Comparison of ENCODE assay signal across 10 mouse cellular contexts in genomic region chr2:25469969-25470368, GRCm38 (mm10). TPM values are rescaled to one million over a fixed set of nuclear protein-coding genes. Genes with fewer than 3 reads are reported as not detected.
A peak's percentile ranks its signal among the peaks of the same experiment; 100 is the strongest.
DNase-seq lines count a peak whose midpoint lies in the region; ATAC-seq and TF ChIP-seq lines count a peak whose summit lies in the region.
"Had no signal": no experiment of that assay in that cellular context is flagged by ENCODE, and none has a peak within 500 bp of the region (broad histone marks: within the 10 kb centered on the region; RNA-seq: fewer than 3 reads in every experiment).

Ptgds (minus strand) TSS chr2:25470046.

- no peak within 1 kb of the TSS for H3K4me3 ChIP-seq in lung, embryonic 15.5 days
- H3K4me3 ChIP-seq in midbrain, postnatal 0 days (ENCODE audit: low read depth, low read length) = no peak within 1 kb of the TSS
- H3K4me3 ChIP-seq: liver, embryonic 12.5 days had no signal

- intact Hi-C loops in heart, postnatal 36 days (cut with DNase I) = no loop called here

- H3K36me3 ChIP-seq in lung, embryonic 15.5 days = no peaks in the 10 kb centered on the region
- no peaks in the 10 kb centered on the region for H3K36me3 ChIP-seq in midbrain, postnatal 0 days (ENCODE audit: insufficient read depth, low read length)
- H3K36me3 ChIP-seq: liver, embryonic 12.5 days had no signal

- H3K9ac ChIP-seq in lung, embryonic 15.5 days = no peak within 1 kb of the TSS
- H3K9ac ChIP-seq in midbrain, postnatal 0 days (replicated peaks; ENCODE audit: low read length, poor library complexity, severe bottlenecking) = no peak within 1 kb of the TSS
- H3K9ac ChIP-seq: liver, embryonic 12.5 days had no signal

- H3K27me3 ChIP-seq in lung, embryonic 15.5 days = no peaks in the 10 kb centered on the region
- H3K27me3 ChIP-seq in midbrain, postnatal 0 days (ENCODE audit: insufficient read depth, low read length) = no peaks in the 10 kb centered on the region

- H3K4me1 ChIP-seq in lung, embryonic 15.5 days = peaks cover 15% of the 10 kb centered on the region; the same call in 1 of the 2 replicates
- no peaks in the 10 kb centered on the region for H3K4me1 ChIP-seq in midbrain, postnatal 0 days (ENCODE audit: insufficient read depth, low read length)

- no peak for TF ChIP-seq CTCF in midbrain, postnatal 0 days (IDR thresholded peaks at IDR 0.05)

- peak; percentile 60 for DNase-seq in cerebellum, adult 9-10 months
- no peak for DNase-seq in cerebellum, adult 8-10 months
- no peak for DNase-seq in lung, postnatal 36 days
- DNase-seq in heart, postnatal 36 days = no peak
- no peak for DNase-seq in midbrain, postnatal 0 days (ENCODE audit: low spot score)
- DNase-seq in liver = no peak

- no peaks in the 10 kb centered on the region for H3K9me3 ChIP-seq in lung, embryonic 15.5 days
- H3K9me3 ChIP-seq in midbrain, postnatal 0 days (ENCODE audit: low read length) = no peaks in the 10 kb centered on the region
- H3K9me3 ChIP-seq: liver, embryonic 12.5 days had no signal

- peak within 1 kb of the TSS; percentile 25 for H3K27ac ChIP-seq in lung, embryonic 15.5 days
- H3K27ac ChIP-seq in midbrain, postnatal 0 days (ENCODE audit: low read depth, low read length) = no peak within 1 kb of the TSS
- H3K27ac ChIP-seq: liver, embryonic 12.5 days had no signal

- no peak within 1 kb of the TSS for H3K4me2 ChIP-seq in lung, embryonic 15.5 days
- no peak within 1 kb of the TSS for H3K4me2 ChIP-seq in midbrain, postnatal 0 days (ENCODE audit: low read depth, low read length, poor library complexity, severe bottlenecking)
- H3K4me2 ChIP-seq: liver, embryonic 12.5 days had no signal

- WGBS in lung, embryonic 15.5 days = 33% methylated on average over 6 of the region's 6 CpGs
- WGBS in midbrain, postnatal 0 days = 69% methylated on average over 6 of the region's 6 CpGs

- no peak for ATAC-seq in lung, embryonic 15.5 days (ENCODE audit: borderline replicate concordance, extremely low read depth, low FRiP score, low TSS enrichment)
- no peak for ATAC-seq in midbrain, postnatal 0 days (ENCODE audit: low FRiP score)
- ATAC-seq in CD4-positive, CD25-positive, alpha-beta regulatory T cell, adult 4 months = no peak
- ATAC-seq: inflammation-experienced regulatory T-cells, adult 6 months; liver, embryonic 12.5 days had no signal

RNA-seq across cellular contexts. Expression of gene Ptgds, which starts in this region (rescaled TPM):
- 10.2 and 24.3 TPM in 2 replicates for polyA plus RNA-seq in lung, embryonic 15.5 days (2015; fragmentation: Nextera tagmentation; extraction: Ambion mirVana)
- 100 to 1,000 TPM; 189 to 202 TPM for total RNA-seq in heart, postnatal 36 days (2021)
- total RNA-seq in midbrain, postnatal 0 days (2014; rRNA removed) = 2,128 and 2,726 TPM in 2 replicates
- 2,827 and 3,075 TPM in 2 replicates for polyA plus RNA-seq in midbrain, postnatal 0 days (2015; fragmentation: Nextera tagmentation; extraction: Ambion mirVana)
- polyA plus RNA-seq in CD4-positive, CD25-positive, alpha-beta regulatory T cell, adult 4 months (2017; shearing (Covaris generic)) = not detected
- polyA plus RNA-seq: inflammation-experienced regulatory T-cells, adult 6 months had no signal

Comparison
In these comparisons a context has a peak if more than half of its experiments do, and no peak if none do; other contexts are left out.
1. RNA of gene Ptgds (total RNA-seq): 2,128 to 2,726 TPM in midbrain, postnatal 0 days; 189 to 202 TPM in heart, postnatal 36 days; every median in the first group is over 10 times any median in the second.
2. RNA of gene Ptgds (polyA plus RNA-seq): 2,827 to 3,075 TPM in midbrain, postnatal 0 days; 10.2 to 24.3 TPM in lung, embryonic 15.5 days and not detected in CD4-positive, CD25-positive, alpha-beta regulatory T cell, adult 4 months; every median in the first group is over 100 times any median in the second.